Mouse (Mus musculus) liver, postnatal 0 days (tissue): Measurements from ENCODE around the gene Ly6f.

Experiments
- CTCF ChIP-seq: sonication (generic); IDR thresholded peaks from 2 replicates; pipeline ENCODE4 v1.5.1; 2016; ENCODE audit warnings: antibody characterized with exemption, low read depth
- EP300 ChIP-seq: IDR thresholded peaks from 2 replicates; pipeline ENCODE4 v1.6.1; 2016; ENCODE audit warnings: antibody characterized with exemption, low read depth, mild to moderate bottlenecking

DNA sequence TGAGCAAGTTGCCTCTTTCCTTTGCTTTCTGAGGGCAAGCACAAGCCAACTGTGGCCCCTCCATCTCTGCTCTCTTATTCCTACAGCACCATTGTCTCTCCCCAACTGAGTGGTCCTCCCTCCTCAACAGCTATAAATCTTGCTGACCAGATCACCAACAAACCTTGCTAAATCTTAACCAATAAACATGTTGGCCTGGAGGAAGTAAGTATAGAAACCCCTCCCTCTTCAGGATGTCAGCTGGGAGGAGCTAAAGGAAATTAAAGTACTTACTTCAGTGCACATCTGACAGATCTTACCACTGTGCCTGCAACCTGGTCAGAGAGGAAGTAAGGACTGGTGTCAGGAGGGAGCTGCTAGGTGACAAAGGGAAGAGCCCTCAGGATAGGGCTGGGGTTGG is at the start of gene Ly6f:
- TF ChIP-seq CTCF (no peak), EP300 (no peak)
